Mouse (Mus musculus): ENCODE measurements around the gene Pikfyve.
"Not testable (repeated sequence)": the region's sequence is repeated elsewhere in the genome, so short reads cannot be mapped to it uniquely, and the experiment has no call there.

Pikfyve gene

GRCm38 (mm10) chr1:65227681-65228080 lies 41.2 kb downstream of the Pikfyve start:
- no peaks in the 10 kb centered on the region for H3K27me3 ChIP-seq (ENCODE audit: insufficient read depth, low read length)
- H3K4me3 ChIP-seq (replicated peaks; ENCODE audit: low read length): no peak overlapping the region
- TF ChIP-seq POU5F1 (IDR thresholded peaks at IDR 0.05; ENCODE audit: borderline replicate concordance, low read length): no peak
- TF ChIP-seq CTCF (conservative IDR thresholded peaks at IDR 0.05; ENCODE audit: low read length): no peak
- H3K9me3 ChIP-seq (ENCODE audit: low read length): no peaks in the 10 kb centered on the region
- H3K4me1 ChIP-seq (replicated peaks; ENCODE audit: low read depth, low read length): 0 out of 2 replicates have a peak, but pooled peaks cover 7% of the 10 kb centered on the region
- peaks cover 35% of the 10 kb centered on the region for H3K36me3 ChIP-seq (ENCODE audit: insufficient read depth, low read length)

DNA sequence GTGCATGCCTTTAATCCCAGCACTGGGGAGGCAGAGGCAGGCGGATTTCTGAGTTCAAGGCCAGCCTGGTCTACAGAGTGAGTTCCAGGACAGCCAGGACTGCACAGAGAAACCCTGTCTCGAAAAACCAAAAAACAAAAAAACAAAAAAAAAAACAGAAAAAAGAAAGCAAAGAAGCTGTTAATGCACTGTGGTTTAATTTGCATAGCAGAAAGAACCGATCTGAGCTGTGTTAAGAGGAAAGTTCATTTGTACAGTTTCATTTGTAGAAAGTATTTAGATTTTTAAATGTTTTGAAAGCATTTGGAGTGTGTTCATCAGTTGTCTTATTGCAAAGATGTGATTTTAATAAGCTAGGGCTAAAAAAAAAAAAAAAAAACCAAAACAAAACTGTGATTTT lies 43.3 kb downstream of the Pikfyve start:
- H3K9me3 ChIP-seq (ENCODE audit: low read length); H3K4me3 ChIP-seq (replicated peaks; ENCODE audit: low read length); H3K4me1 ChIP-seq (replicated peaks; ENCODE audit: low read depth, low read length); H3K27me3 ChIP-seq (ENCODE audit: insufficient read depth, low read length): not testable (repeated sequence)
- H3K36me3 ChIP-seq (ENCODE audit: insufficient read depth, low read length): peaks cover 26% of the 10 kb centered on the region

DNA sequence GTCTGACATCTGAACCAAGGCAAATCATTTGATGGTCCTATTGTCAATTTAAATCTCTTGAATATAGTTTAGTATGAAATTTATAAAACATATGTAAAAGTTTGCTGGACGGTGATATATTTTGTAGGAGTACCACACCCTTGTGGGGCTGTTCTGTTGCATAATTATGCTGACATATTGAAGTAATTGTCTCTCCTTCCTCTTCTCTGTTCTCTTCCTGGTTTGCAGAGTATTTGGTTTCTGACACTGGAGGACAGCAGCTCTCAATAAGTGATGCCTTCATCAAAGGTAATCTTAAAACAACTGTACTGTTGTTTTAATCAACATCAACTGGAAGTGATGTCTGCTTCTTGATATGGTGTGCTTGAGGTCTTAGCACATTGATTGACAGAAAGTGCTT lies 44.1 kb downstream of the Pikfyve start:
- Histone ChIP-seq H3K27me3 (ENCODE audit: insufficient read depth, low read length) (no peaks in the 10 kb centered on the region), H3K4me3 (replicated peaks; ENCODE audit: low read length) (no peak overlapping the region), H3K36me3 (ENCODE audit: insufficient read depth, low read length) (peaks cover 30% of the 10 kb centered on the region), H3K4me1 (replicated peaks; ENCODE audit: low read depth, low read length) (0 out of 2 replicates have a peak, but pooled peaks cover 7% of the 10 kb centered on the region), H3K9me3 (ENCODE audit: low read length) (no peaks in the 10 kb centered on the region)
- TF ChIP-seq CTCF (conservative IDR thresholded peaks at IDR 0.05; ENCODE audit: low read length) (no peak), NANOG (IDR thresholded peaks at IDR 0.05; ENCODE audit: borderline replicate concordance, low read length) (no peak), POU5F1 (IDR thresholded peaks at IDR 0.05; ENCODE audit: borderline replicate concordance, low read length) (no peak)

GRCm38 (mm10) chr1:65237712-65238111 lies 51.2 kb downstream of the Pikfyve start:
- Histone ChIP-seq H3K4me3 (replicated peaks; ENCODE audit: low read length) (no peak overlapping the region), H3K9me3 (ENCODE audit: low read length) (no peaks in the 10 kb centered on the region), H3K27me3 (ENCODE audit: insufficient read depth, low read length) (no peaks in the 10 kb centered on the region), H3K4me1 (replicated peaks; ENCODE audit: low read depth, low read length) (no peaks in the 10 kb centered on the region), H3K36me3 (ENCODE audit: insufficient read depth, low read length) (peaks cover 35% of the 10 kb centered on the region)
- TF ChIP-seq NANOG (IDR thresholded peaks at IDR 0.05; ENCODE audit: borderline replicate concordance, low read length): no peak
- no peak for TF ChIP-seq POU5F1 (IDR thresholded peaks at IDR 0.05; ENCODE audit: borderline replicate concordance, low read length)
- TF ChIP-seq CTCF (conservative IDR thresholded peaks at IDR 0.05; ENCODE audit: low read length): no peak

- H3K4me3 ChIP-seq (replicated peaks; ENCODE audit: low read length): no peak overlapping the region
Observed at GRCm38 (mm10) chr1:65245637-65246036, 59.2 kb downstream of the Pikfyve start.

DNA sequence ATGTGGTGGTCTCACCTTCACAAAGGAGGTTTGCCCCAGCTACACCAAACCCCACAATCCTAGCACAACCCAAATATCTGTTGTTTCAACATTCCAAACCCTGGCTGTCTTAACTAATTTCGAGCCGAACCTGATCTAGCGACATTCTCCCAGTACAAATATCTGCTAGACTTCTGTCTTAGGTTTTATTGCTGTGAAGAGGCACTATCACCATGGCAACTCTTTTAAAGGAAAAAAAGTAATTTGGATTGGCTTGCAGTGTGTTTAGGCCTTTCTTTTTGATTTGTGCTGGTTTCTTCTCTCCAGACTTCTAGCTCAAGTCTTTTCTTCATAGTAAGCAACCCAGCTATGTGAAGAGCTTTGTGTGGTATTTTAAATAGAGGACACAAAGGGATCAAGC lies 94.0 kb downstream of the Pikfyve start:
- H3K36me3 ChIP-seq (ENCODE audit: insufficient read depth, low read length): peaks cover 18% of the 10 kb centered on the region

More at GRCm38 (mm10) chr1:65245637-65246036, 59.2 kb downstream of the Pikfyve start:
- peaks cover 50% of the 10 kb centered on the region for H3K36me3 ChIP-seq (ENCODE audit: insufficient read depth, low read length)
- H3K4me1 ChIP-seq (replicated peaks; ENCODE audit: low read depth, low read length): no peaks in the 10 kb centered on the region
- H3K27me3 ChIP-seq (ENCODE audit: insufficient read depth, low read length): no peaks in the 10 kb centered on the region
- no peak for TF ChIP-seq CTCF (conservative IDR thresholded peaks at IDR 0.05; ENCODE audit: low read length)
- no peak for TF ChIP-seq NANOG (IDR thresholded peaks at IDR 0.05; ENCODE audit: borderline replicate concordance, low read length)
- no peak for TF ChIP-seq POU5F1 (IDR thresholded peaks at IDR 0.05; ENCODE audit: borderline replicate concordance, low read length)
- no peaks in the 10 kb centered on the region for H3K9me3 ChIP-seq (ENCODE audit: low read length)

GRCm38 (mm10) chr1:65281756-65282155 lies 95.3 kb downstream of the Pikfyve start, which contains the start of gene Pth2r:
Gene Pth2r, plus strand, starts transcription at chr1:65282056.
- H3K9me3 ChIP-seq (ENCODE audit: low read length): peaks cover 11% of the 10 kb centered on the region
- no peaks in the 10 kb centered on the region for H3K4me1 ChIP-seq (replicated peaks; ENCODE audit: low read depth, low read length)
- TF ChIP-seq NANOG (IDR thresholded peaks at IDR 0.05; ENCODE audit: borderline replicate concordance, low read length): no peak
- no peak for TF ChIP-seq CTCF (conservative IDR thresholded peaks at IDR 0.05; ENCODE audit: low read length)
- no peak for TF ChIP-seq POU5F1 (IDR thresholded peaks at IDR 0.05; ENCODE audit: borderline replicate concordance, low read length)
- H3K27me3 ChIP-seq (ENCODE audit: insufficient read depth, low read length): no peaks in the 10 kb centered on the region
- H3K4me3 ChIP-seq (replicated peaks; ENCODE audit: low read length): no peak within 1 kb of the TSS
- peaks cover 12% of the 10 kb centered on the region for H3K36me3 ChIP-seq (ENCODE audit: insufficient read depth, low read length)

More for the DNA sequence above, 94.0 kb downstream of the Pikfyve start:
- Histone ChIP-seq H3K27me3 (ENCODE audit: insufficient read depth, low read length) (no peaks in the 10 kb centered on the region), H3K4me3 (replicated peaks; ENCODE audit: low read length) (no peak overlapping the region), H3K4me1 (replicated peaks; ENCODE audit: low read depth, low read length) (no peaks in the 10 kb centered on the region), H3K9me3 (ENCODE audit: low read length) (peaks cover 16% of the 10 kb centered on the region)
- no peak for TF ChIP-seq NANOG (IDR thresholded peaks at IDR 0.05; ENCODE audit: borderline replicate concordance, low read length)
- TF ChIP-seq POU5F1 (IDR thresholded peaks at IDR 0.05; ENCODE audit: borderline replicate concordance, low read length): no peak
- no peak for TF ChIP-seq CTCF (conservative IDR thresholded peaks at IDR 0.05; ENCODE audit: low read length)

- H3K9me3 ChIP-seq (ENCODE audit: low read length): 0 out of 2 replicates have a peak, but pooled peaks cover under 1% of the 10 kb centered on the region
- no peak overlapping the region for H3K4me3 ChIP-seq (replicated peaks; ENCODE audit: low read length)
- H3K27me3 ChIP-seq (ENCODE audit: insufficient read depth, low read length): no peaks in the 10 kb centered on the region
- TF ChIP-seq POU5F1 (IDR thresholded peaks at IDR 0.05; ENCODE audit: borderline replicate concordance, low read length) (no peak), CTCF (conservative IDR thresholded peaks at IDR 0.05; ENCODE audit: low read length) (peak; percentile 61)
- peaks cover 6% of the 10 kb centered on the region; the same call in 1 of the 2 replicates for H3K36me3 ChIP-seq (ENCODE audit: insufficient read depth, low read length)
- no peaks in the 10 kb centered on the region for H3K4me1 ChIP-seq (replicated peaks; ENCODE audit: low read depth, low read length)
Observed at GRCm38 (mm10) chr1:65282766-65283165, 96.3 kb downstream of the Pikfyve start.

- TF ChIP-seq CTCF (conservative IDR thresholded peaks at IDR 0.05; ENCODE audit: low read length): no peak
- TF ChIP-seq NANOG (IDR thresholded peaks at IDR 0.05; ENCODE audit: borderline replicate concordance, low read length): no peak
- TF ChIP-seq POU5F1 (IDR thresholded peaks at IDR 0.05; ENCODE audit: borderline replicate concordance, low read length): no peak
- no peak overlapping the region for H3K4me3 ChIP-seq (replicated peaks; ENCODE audit: low read length)
- no peaks in the 10 kb centered on the region for H3K36me3 ChIP-seq (ENCODE audit: insufficient read depth, low read length)
- H3K27me3 ChIP-seq (ENCODE audit: insufficient read depth, low read length): peaks cover 18% of the 10 kb centered on the region
- H3K4me1 ChIP-seq (replicated peaks; ENCODE audit: low read depth, low read length): peaks cover 19% of the 10 kb centered on the region
- no peaks in the 10 kb centered on the region for H3K9me3 ChIP-seq (ENCODE audit: low read length)
Observed at GRCm38 (mm10) chr1:65308476-65308875, 122.0 kb downstream of the Pikfyve start.
